Mouse (Mus musculus) ES-E14 (cell line): ENCODE measurements at regions not wholly inside any gene's neighbourhood (a gene's known extent, or its start where the extent isn't known, plus 50 kb on each side); places are given as distances from the start of the nearest gene placed in this dataset.

Experiments
- DNase-seq: peaks from one replicate; pipeline ENCODE4 v3.0.0-alpha.2; 2013; ENCODE audit warnings: low read depth, low spot score
- H3K27ac ChIP-seq: 2 replicates; pipeline ENCODE4 v1.5.1; 2012; ENCODE audit warnings: low read depth, mild to moderate bottlenecking, low read length, moderate library complexity, mixed read lengths; ENCODE audit not compliant: poor library complexity, insufficient read depth, severe bottlenecking
- H3K36me3 ChIP-seq: 2 replicates; pipeline ENCODE4 v1.6.1; 2012; ENCODE audit warnings: mild to moderate bottlenecking, low read length, moderate library complexity, mixed read lengths; ENCODE audit not compliant: control insufficient read depth, poor library complexity, insufficient read depth, severe bottlenecking
- H3K4me1 ChIP-seq, 2 experiments: fragments of 150-350 bp in 1 of 2; sonication (generic) in 1 of 2; 2 replicates each; pipeline ENCODE4 v1.6.1; 2012; ENCODE audit warnings: low read length in 2 of 2, mild to moderate bottlenecking in 1 of 2, mixed read lengths in 1 of 2; ENCODE audit not compliant: control insufficient read depth in 2 of 2, insufficient read depth in 2 of 2, poor library complexity in 1 of 2
- H3K4me3 ChIP-seq, 2 experiments: fragments of 150-350 bp in 1 of 2; sonication (generic) in 1 of 2; 2 replicates each; pipeline ENCODE4 v1.5.1; 2012; ENCODE audit warnings: low read length in 2 of 2, low read depth in 1 of 2, mild to moderate bottlenecking in 1 of 2, mixed read lengths in 1 of 2; ENCODE audit not compliant: insufficient read depth in 1 of 2, poor library complexity in 1 of 2, severe bottlenecking in 1 of 2
- H3K9ac ChIP-seq: 2 replicates; pipeline ENCODE4 v1.6.1; 2012; ENCODE audit warnings: low read depth, mild to moderate bottlenecking, low read length, mixed read lengths; ENCODE audit not compliant: poor library complexity, insufficient read depth, severe bottlenecking
- H3K9me3 ChIP-seq: fragments of 150-350 bp; sonication (generic); 2 replicates; pipeline ENCODE4 v1.6.1; 2012; ENCODE audit warnings: low read depth, mild to moderate bottlenecking, low read length; ENCODE audit not compliant: control insufficient read depth, insufficient read depth
- CHD2 ChIP-seq: IDR thresholded peaks from 2 replicates; pipeline ENCODE4 v1.6.1; 2014; ENCODE audit warnings: mild to moderate bottlenecking, low read depth, low read length, inconsistent platforms
- HCFC1 ChIP-seq: IDR thresholded peaks from 2 replicates; pipeline ENCODE4 v1.6.1; 2012; ENCODE audit warnings: low read length, inconsistent platforms, borderline replicate concordance; ENCODE audit not compliant: insufficient read depth
- MAFK ChIP-seq: IDR thresholded peaks from 2 replicates; pipeline ENCODE4 v1.6.1; 2014; ENCODE audit warnings: mild to moderate bottlenecking, low read depth, low read length, inconsistent platforms; ENCODE audit not compliant: insufficient read depth
- ZC3H11A ChIP-seq: IDR thresholded peaks from 2 replicates; pipeline ENCODE4 v1.6.1; 2012; ENCODE audit warnings: low read depth, mild to moderate bottlenecking, inconsistent platforms, low read length, borderline replicate concordance
- ZNF384 ChIP-seq: IDR thresholded peaks from 2 replicates; pipeline ENCODE4 v1.6.1; 2012; ENCODE audit warnings: low read depth, low read length, inconsistent platforms
- in situ Hi-C, 2 experiments: fragments of 600-800 bp; cut with MboI; formaldehyde crosslinking; loops; one replicate each; pipeline ENCODE4 v1.15.1; 2025; ENCODE audit warnings: low sequenced_read_pairs in 2 of 2, inconsistent platforms in 1 of 2; ENCODE audit not compliant: unreplicated experiment in 2 of 2

DNA sequence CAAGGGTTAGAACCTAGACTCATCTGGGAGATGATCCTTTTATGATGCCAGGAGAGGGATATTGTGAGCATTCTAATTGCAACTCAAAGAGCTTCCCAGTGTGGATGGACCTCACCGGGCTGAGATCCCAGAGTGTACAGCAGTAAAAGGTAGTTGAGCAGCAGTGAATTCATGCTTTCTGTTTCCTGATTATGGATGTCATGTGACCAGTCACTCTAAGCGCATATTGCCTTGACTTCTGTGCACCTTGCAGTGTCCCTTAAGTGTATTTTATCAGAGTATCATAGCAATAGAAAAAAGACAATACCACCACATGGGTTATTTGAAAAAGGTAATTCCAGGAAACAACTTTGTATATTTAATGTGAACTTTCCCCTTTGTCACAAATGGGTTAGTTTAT lies 193.9 kb upstream of the Chrm3 start:
- no peak for DNase-seq
- in situ Hi-C loops, result no loop called here
- H3K4me1 ChIP-seq, result no peaks in the 10 kb centered on the region

DNA sequence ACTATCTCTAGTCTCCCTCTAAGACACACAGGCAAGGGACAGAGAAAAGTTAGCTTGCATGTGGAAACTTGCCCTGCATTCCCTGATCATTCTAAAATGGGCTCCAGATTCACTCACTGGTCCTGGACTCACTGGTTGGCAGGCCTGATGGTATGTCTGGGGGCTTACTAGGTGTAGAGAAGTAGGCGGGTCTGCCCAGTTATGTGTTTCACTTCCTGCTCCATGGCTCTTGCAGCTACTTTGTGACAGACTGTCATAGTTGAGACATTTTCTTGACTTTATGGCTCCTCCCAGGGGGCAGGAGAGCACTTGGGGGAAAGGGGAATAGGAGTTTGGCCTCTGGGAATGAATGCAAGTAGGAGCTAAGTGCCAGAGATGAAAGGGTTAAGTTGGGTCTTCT lies 182.1 kb upstream of the Chrm3 start:
- in situ Hi-C loops, result loop anchor here in 1 of 2 experiments (25.0 kb wide), 1 partner anchor 655 kb away; no protein-coding TSS in a partner anchor
- H3K9me3 ChIP-seq, result no peaks in the 10 kb centered on the region
- H3K36me3 ChIP-seq, result no peaks in the 10 kb centered on the region
- no peaks in the 10 kb centered on the region for H3K4me1 ChIP-seq
- no peak for TF ChIP-seq ZC3H11A
- no peak for TF ChIP-seq ZNF384
- no peak for TF ChIP-seq HCFC1
- no peak for TF ChIP-seq CHD2
- no peak for TF ChIP-seq MAFK
- H3K9ac ChIP-seq, result no peak overlapping the region
- no peak for DNase-seq
- H3K4me3 ChIP-seq, result no peak overlapping the region
- no peak overlapping the region for H3K27ac ChIP-seq

More for the DNA sequence above, 193.9 kb upstream of the Chrm3 start:
- Histone ChIP-seq H3K9me3 (no peaks in the 10 kb centered on the region), H3K4me3 (no peak overlapping the region), H3K27ac (no peak overlapping the region), H3K36me3 (no peaks in the 10 kb centered on the region), H3K9ac (no peak overlapping the region)
- no peak for TF ChIP-seq MAFK
- TF ChIP-seq ZC3H11A, result no peak
- TF ChIP-seq HCFC1, result no peak
- TF ChIP-seq ZNF384, result no peak
- no peak for TF ChIP-seq CHD2

DNA sequence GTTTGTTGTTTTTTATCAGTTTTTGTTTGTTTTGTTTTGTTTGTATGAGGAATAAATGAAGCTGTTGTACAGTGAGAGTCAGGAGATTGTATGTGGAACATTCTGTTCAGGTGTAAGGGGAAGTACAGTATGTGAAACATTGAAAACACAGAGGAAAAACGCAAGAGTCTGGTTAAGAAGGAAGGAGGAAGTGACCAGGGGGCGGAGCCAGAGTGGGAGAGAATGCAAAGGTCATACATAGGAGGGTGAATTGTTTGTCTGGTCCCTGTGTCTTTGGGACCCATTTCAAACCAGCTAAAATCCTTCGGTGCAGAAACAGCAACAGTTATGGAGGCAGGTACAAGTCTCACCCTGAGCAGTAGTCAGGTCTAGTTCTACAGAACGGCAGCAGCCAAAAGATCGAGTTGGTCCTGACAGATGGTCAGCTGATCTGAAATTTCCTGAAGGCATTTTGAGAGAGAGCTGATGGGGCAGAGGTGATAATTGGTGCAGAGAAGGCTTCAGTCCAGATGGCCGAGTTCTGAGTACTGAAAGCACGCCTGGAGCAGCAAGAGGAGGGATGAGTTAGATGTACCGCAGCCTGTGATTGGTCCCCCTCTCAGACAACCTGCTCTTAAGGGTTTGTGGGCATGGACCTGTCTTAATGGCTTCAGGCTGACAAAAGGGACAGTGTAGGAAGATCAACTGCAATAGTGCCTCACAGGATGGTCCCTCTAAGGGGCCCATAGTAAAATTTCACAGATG lies 179.7 kb upstream of the Chrm3 start:
- H3K36me3 ChIP-seq, result no peaks in the 10 kb centered on the region
- TF ChIP-seq HCFC1 (no peak), ZC3H11A (no peak), CHD2 (no peak), ZNF384 (no peak), MAFK (no peak)
- H3K4me1 ChIP-seq, result no peaks in the 10 kb centered on the region
- DNase-seq, result no peak
- in situ Hi-C loops, result loop anchor here in 1 of 2 experiments (25.0 kb wide), 1 partner anchor 653 kb away; no protein-coding TSS in a partner anchor
- no peak overlapping the region for H3K4me3 ChIP-seq
- H3K9me3 ChIP-seq, result no peaks in the 10 kb centered on the region
- no peak overlapping the region for H3K27ac ChIP-seq
- H3K9ac ChIP-seq, result no peak overlapping the region

DNA sequence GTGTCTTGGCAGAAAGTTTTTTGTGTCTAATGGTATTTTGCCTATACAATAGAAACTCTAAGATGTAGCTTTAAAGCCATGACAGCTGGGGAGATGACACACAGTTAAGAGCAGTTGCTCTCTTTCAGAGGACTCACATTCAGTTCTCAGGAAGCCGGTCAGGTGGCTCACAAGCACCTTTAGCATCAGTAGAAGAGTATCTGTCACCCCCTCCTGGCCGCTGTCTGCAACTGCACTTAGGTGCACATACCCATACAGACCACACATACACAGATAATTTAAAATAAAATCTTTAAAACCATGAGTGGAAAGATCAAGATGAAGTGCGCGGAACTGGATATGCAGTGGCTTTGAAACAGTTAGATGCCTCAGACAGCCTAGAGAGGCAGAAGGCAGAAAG lies 178.3 kb upstream of the Chrm3 start:
- DNase-seq, result peak; percentile 25
- TF ChIP-seq MAFK (no peak), HCFC1 (no peak), ZC3H11A (peak; percentile 42; the same call in 1 of the 2 replicates)
- in situ Hi-C loops, result loop anchor here in 1 of 2 experiments (25.0 kb wide), 1 partner anchor 652 kb away; no protein-coding TSS in a partner anchor

DNA sequence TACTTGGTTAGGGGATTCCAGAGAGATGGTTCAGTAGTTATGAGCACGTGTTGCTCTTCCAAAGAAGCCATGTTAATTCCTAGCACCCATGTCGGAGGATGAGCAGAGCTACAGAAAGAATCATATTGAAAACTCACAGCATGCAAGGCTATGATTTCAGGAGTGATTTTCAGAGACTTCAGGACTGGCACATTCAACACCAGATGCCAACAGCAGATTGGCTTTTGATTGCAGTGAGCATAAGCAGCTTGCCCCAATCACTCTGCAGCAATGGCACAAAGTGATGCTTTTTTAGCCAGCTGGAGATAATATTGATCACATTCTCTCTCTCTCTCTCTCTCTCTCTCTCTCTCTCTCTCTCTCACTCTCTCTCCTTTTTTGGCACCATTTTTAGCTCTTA lies 166.6 kb upstream of the Chrm3 start:
- H3K9ac ChIP-seq, result no peak overlapping the region
- no peaks in the 10 kb centered on the region for H3K9me3 ChIP-seq
- no peak for DNase-seq
- no peak overlapping the region for H3K27ac ChIP-seq
- no peak overlapping the region for H3K4me3 ChIP-seq
- no peak for TF ChIP-seq CHD2
- TF ChIP-seq HCFC1, result no peak
- no peak for TF ChIP-seq MAFK
- no peak for TF ChIP-seq ZC3H11A
- TF ChIP-seq ZNF384, result no peak
- no peaks in the 10 kb centered on the region for H3K36me3 ChIP-seq
- H3K4me1 ChIP-seq, result no peaks in the 10 kb centered on the region
- in situ Hi-C loops, result loop anchor here in 1 of 2 experiments (25.0 kb wide), 1 partner anchor 640 kb away; no protein-coding TSS in a partner anchor

More for the DNA sequence above, 178.3 kb upstream of the Chrm3 start:
- Histone ChIP-seq H3K9me3 (no peaks in the 10 kb centered on the region), H3K36me3 (no peaks in the 10 kb centered on the region), H3K4me3 (no peak overlapping the region), H3K27ac (no peak overlapping the region), H3K4me1 (no peaks in the 10 kb centered on the region), H3K9ac (no peak overlapping the region)
